Mouse (Mus musculus) hindbrain, embryonic 12.5 days (tissue): Measurements from ENCODE around the gene Asb2. TPM values are rescaled to one million over a fixed set of nuclear protein-coding genes. Genes with fewer than 3 reads are reported as not detected.

Source experiments
- ATAC-seq: fragments of 200-750 bp; cut with Nextera tagmentation; 2 replicates; pipeline ENCODE4 v1.8.0; 2017; ENCODE audit warnings: moderate TSS enrichment; ENCODE audit not compliant: low FRiP score
- H3K27ac ChIP-seq: fragments of 300-500 bp; sonication (generic); 2 replicates; pipeline ENCODE4 v1.5.1; 2016; ENCODE audit warnings: mild to moderate bottlenecking
- H3K27me3 ChIP-seq: fragments of 300-500 bp; sonication (generic); 2 replicates; pipeline ENCODE4 v1.6.1; 2016; ENCODE audit warnings: mild to moderate bottlenecking
- H3K36me3 ChIP-seq: fragments of 300-500 bp; sonication (generic); 2 replicates; pipeline ENCODE4 v1.6.1; 2016; ENCODE audit warnings: mild to moderate bottlenecking
- H3K4me1 ChIP-seq: fragments of 300-500 bp; sonication (generic); 2 replicates; pipeline ENCODE4 v1.6.1; 2016
- H3K4me2 ChIP-seq: fragments of 300-500 bp; sonication (generic); replicated peaks from 2 replicates; pipeline ENCODE4 v1.6.1; 2016; ENCODE audit warnings: mild to moderate bottlenecking
- H3K4me3 ChIP-seq: fragments of 300-500 bp; sonication (generic); 2 replicates; pipeline ENCODE4 v1.5.1; 2016; ENCODE audit warnings: mild to moderate bottlenecking
- H3K9ac ChIP-seq: fragments of 300-500 bp; sonication (generic); 2 replicates; pipeline ENCODE4 v1.6.1; 2016; ENCODE audit warnings: mild to moderate bottlenecking, moderate library complexity
- H3K9me3 ChIP-seq: fragments of 300-500 bp; sonication (generic); replicated peaks from 2 replicates; pipeline ENCODE4 v1.6.1; 2016; ENCODE audit warnings: mild to moderate bottlenecking
- WGBS: fragments of 180-500 bp; shearing (Covaris S2); methylation state at CpG from one replicate; pipeline ENCODE4 v1.1.7; 2016; 5-methylcytosine and 5-hydroxymethylcytosine counted together
- polyA plus RNA-seq: library from polyadenylated mRNA; unstranded; fragments of >200 nt; fragmentation: Nextera tagmentation; extraction: Ambion mirVana; gene quantifications from 2 replicates; pipeline ENCODE4 v1.2.1, GENCODE M21; 2016

Asb2 gene
- polyA plus RNA-seq, 1 experiment from 2014 or later, result 0.71 TPM

GRCm38 (mm10) chr12:103373530-103374236, 17.9 kb upstream of the Asb2 start:
- Histone ChIP-seq H3K27ac (no peak overlapping the region), H3K9me3 (no peaks in the 10 kb centered on the region), H3K9ac (no peak overlapping the region), H3K4me3 (no peak overlapping the region), H3K4me1 (no peaks in the 10 kb centered on the region), H3K36me3 (no peaks in the 10 kb centered on the region), H3K4me2 (no peak overlapping the region), H3K27me3 (peaks cover 7% of the 10 kb centered on the region)
- 74% methylated on average over 8 of the region's 8 CpGs for WGBS
- ATAC-seq, result no peak

GRCm38 (mm10) chr12:103371711-103372110, 15.9 kb upstream of the Asb2 start:
- H3K4me3 ChIP-seq, result no peak overlapping the region
- no peak overlapping the region for H3K4me2 ChIP-seq
- H3K4me1 ChIP-seq, result no peaks in the 10 kb centered on the region
- H3K9me3 ChIP-seq, result no peaks in the 10 kb centered on the region
- H3K27me3 ChIP-seq, result peaks cover 10% of the 10 kb centered on the region
- H3K27ac ChIP-seq, result no peak overlapping the region
- ATAC-seq, result no peak
- H3K9ac ChIP-seq, result no peak overlapping the region
- no peaks in the 10 kb centered on the region for H3K36me3 ChIP-seq
- 33% methylated on average over 6 of the region's 6 CpGs for WGBS

GRCm38 (mm10) chr12:103370861-103371260, 15.1 kb upstream of the Asb2 start:
- ATAC-seq, result no peak
- no peak overlapping the region for H3K4me3 ChIP-seq
- no peaks in the 10 kb centered on the region for H3K9me3 ChIP-seq
- H3K27ac ChIP-seq, result no peak overlapping the region
- H3K9ac ChIP-seq, result no peak overlapping the region
- H3K36me3 ChIP-seq, result no peaks in the 10 kb centered on the region
- H3K4me1 ChIP-seq, result no peaks in the 10 kb centered on the region
- WGBS, result 85% methylated on average over 4 of the region's 4 CpGs
- peaks cover 10% of the 10 kb centered on the region for H3K27me3 ChIP-seq
- no peak overlapping the region for H3K4me2 ChIP-seq

- Histone ChIP-seq H3K4me1 (no peaks in the 10 kb centered on the region), H3K27me3 (peaks cover 10% of the 10 kb centered on the region), H3K9me3 (no peaks in the 10 kb centered on the region), H3K9ac (no peak overlapping the region), H3K27ac (no peak overlapping the region), H3K4me2 (no peak overlapping the region), H3K36me3 (no peaks in the 10 kb centered on the region), H3K4me3 (no peak overlapping the region)
- WGBS, result 66% methylated on average over 2 of the region's 2 CpGs
- no peak for ATAC-seq
These were observed 13.0 kb upstream of the Asb2 start for GRCm38 (mm10) chr12:103368777-103369176.

GRCm38 (mm10) chr12:103368326-103368669, 12.5 kb upstream of the Asb2 start:
- Histone ChIP-seq H3K27me3 (peaks cover 10% of the 10 kb centered on the region), H3K9me3 (no peaks in the 10 kb centered on the region), H3K9ac (no peak overlapping the region), H3K4me1 (no peaks in the 10 kb centered on the region), H3K4me2 (no peak overlapping the region), H3K36me3 (no peaks in the 10 kb centered on the region), H3K27ac (no peak overlapping the region), H3K4me3 (no peak overlapping the region)
- ATAC-seq, result peak; percentile 9; the same call in 1 of the 2 replicates
- WGBS, result 80% methylated on average over 7 of the region's 7 CpGs

- 0 out of 2 replicates have a peak overlapping the region, but pooled peaks have one; percentile 17 for H3K27ac ChIP-seq
- H3K27me3 ChIP-seq, result peaks cover 10% of the 10 kb centered on the region
- no peak overlapping the region for H3K9ac ChIP-seq
- 23% methylated on average over 18 of the region's 18 CpGs for WGBS
- no peaks in the 10 kb centered on the region for H3K4me1 ChIP-seq
- peak; percentile 74 for ATAC-seq
- H3K4me3 ChIP-seq, result no peak overlapping the region
- H3K36me3 ChIP-seq, result no peaks in the 10 kb centered on the region
- peak overlapping the region; percentile 29 for H3K4me2 ChIP-seq
- no peaks in the 10 kb centered on the region for H3K9me3 ChIP-seq
These were observed 12.0 kb upstream of the Asb2 start for GRCm38 (mm10) chr12:103367620-103368325.

- Histone ChIP-seq H3K36me3 (no peaks in the 10 kb centered on the region), H3K4me3 (no peak overlapping the region), H3K9me3 (no peaks in the 10 kb centered on the region), H3K27ac (no peak overlapping the region), H3K4me1 (no peaks in the 10 kb centered on the region), H3K4me2 (no peak overlapping the region), H3K27me3 (peaks cover 10% of the 10 kb centered on the region), H3K9ac (no peak overlapping the region)
- WGBS, result 77% methylated on average over 2 of the region's 2 CpGs
- ATAC-seq, result no peak
These were observed 11.4 kb upstream of the Asb2 start for GRCm38 (mm10) chr12:103367171-103367570.

GRCm38 (mm10) chr12:103362336-103362735, 6.5 kb upstream of the Asb2 start:
- Histone ChIP-seq H3K4me1 (peaks cover 6% of the 10 kb centered on the region; the same call in 1 of the 2 replicates), H3K4me3 (no peak overlapping the region), H3K36me3 (no peaks in the 10 kb centered on the region), H3K27ac (no peak overlapping the region), H3K9me3 (no peaks in the 10 kb centered on the region), H3K4me2 (no peak overlapping the region), H3K27me3 (no peaks in the 10 kb centered on the region), H3K9ac (no peak overlapping the region)
- no peak for ATAC-seq
- WGBS, result 82% methylated on average over 3 of the region's 3 CpGs

GRCm38 (mm10) chr12:103361539-103362307, 5.9 kb upstream of the Asb2 start:
- no peaks in the 10 kb centered on the region for H3K36me3 ChIP-seq
- H3K9me3 ChIP-seq, result no peaks in the 10 kb centered on the region
- no peak overlapping the region for H3K4me2 ChIP-seq
- 89% methylated on average over 17 of the region's 17 CpGs for WGBS
- no peak for ATAC-seq
- no peaks in the 10 kb centered on the region for H3K27me3 ChIP-seq
- H3K9ac ChIP-seq, result no peak overlapping the region
- H3K4me3 ChIP-seq, result no peak overlapping the region
- H3K27ac ChIP-seq, result no peak overlapping the region
- peaks cover 6% of the 10 kb centered on the region; the same call in 1 of the 2 replicates for H3K4me1 ChIP-seq

GRCm38 (mm10) chr12:103360812-103361211, 5.0 kb upstream of the Asb2 start:
- H3K9ac ChIP-seq, result no peak overlapping the region
- H3K4me1 ChIP-seq, result peaks cover 6% of the 10 kb centered on the region; the same call in 1 of the 2 replicates
- no peak overlapping the region for H3K4me3 ChIP-seq
- WGBS, result 80% methylated on average over 8 of the region's 8 CpGs
- no peak for ATAC-seq
- H3K36me3 ChIP-seq, result no peaks in the 10 kb centered on the region
- H3K27me3 ChIP-seq, result no peaks in the 10 kb centered on the region
- no peaks in the 10 kb centered on the region for H3K9me3 ChIP-seq
- H3K27ac ChIP-seq, result no peak overlapping the region
- no peak overlapping the region for H3K4me2 ChIP-seq

GRCm38 (mm10) chr12:103358951-103359801, 3.4 kb upstream of the Asb2 start:
- 53% methylated on average over 4 of the region's 4 CpGs for WGBS
- Histone ChIP-seq H3K9ac (no peak overlapping the region), H3K36me3 (no peaks in the 10 kb centered on the region), H3K4me2 (no peak overlapping the region), H3K4me1 (peaks cover 6% of the 10 kb centered on the region; the same call in 1 of the 2 replicates), H3K27me3 (no peaks in the 10 kb centered on the region), H3K4me3 (no peak overlapping the region), H3K9me3 (no peaks in the 10 kb centered on the region), H3K27ac (no peak overlapping the region)
- ATAC-seq, result peak; percentile 43; the same call in 1 of the 2 replicates
